Mouse (Mus musculus) heart, postnatal 25 days (tissue): ENCODE results near the gene Trim38. TPM values are rescaled to one million over a fixed set of nuclear protein-coding genes. Genes with fewer than 3 reads are reported as not detected.

Experiments used
- DNase-seq: peaks from one replicate; pipeline ENCODE4 v3.0.0; 2022; ENCODE audit warnings: low spot score
- intact Hi-C: fragments of 180-260 bp; cut with DNase I; formaldehyde crosslinking; loops from one replicate; pipeline ENCODE4 v1.15.1; 2025
- microRNA-seq: library from miRNA; unstranded; fragments of <30 nt; microRNA quantifications from one replicate; pipeline ENCODE4 v1.2.0, GENCODE M21; 2022
- total RNA-seq, 2 experiments: library from RNA; stranded (reverse); gene quantifications; 2 replicates each; pipeline ENCODE4 v1.2.3; 2021

The Trim38 gene
- total RNA-seq, 2 experiments from 2014 or later, result not detected

DNA sequence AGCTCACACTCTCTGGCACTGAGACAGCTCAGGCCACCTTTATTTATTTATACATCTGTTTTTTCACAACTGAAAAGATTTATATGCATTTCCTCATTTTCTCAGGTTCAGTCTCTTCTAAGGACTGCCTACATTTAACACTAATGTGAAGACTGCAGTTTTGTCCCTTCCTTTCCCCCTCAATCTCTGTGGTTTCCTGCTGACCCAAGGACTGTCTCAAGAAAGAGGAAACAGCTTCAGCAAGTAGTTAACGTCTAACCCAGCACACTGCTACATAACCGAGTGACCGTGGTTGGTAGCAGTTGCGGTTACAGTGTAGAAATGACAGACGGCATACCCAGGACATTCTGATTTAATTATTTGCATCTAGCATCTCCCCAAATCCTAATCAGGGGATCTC, 29.7 kb downstream of the Trim38 start:
- no peak for DNase-seq
- intact Hi-C loops, result no loop called here

DNA sequence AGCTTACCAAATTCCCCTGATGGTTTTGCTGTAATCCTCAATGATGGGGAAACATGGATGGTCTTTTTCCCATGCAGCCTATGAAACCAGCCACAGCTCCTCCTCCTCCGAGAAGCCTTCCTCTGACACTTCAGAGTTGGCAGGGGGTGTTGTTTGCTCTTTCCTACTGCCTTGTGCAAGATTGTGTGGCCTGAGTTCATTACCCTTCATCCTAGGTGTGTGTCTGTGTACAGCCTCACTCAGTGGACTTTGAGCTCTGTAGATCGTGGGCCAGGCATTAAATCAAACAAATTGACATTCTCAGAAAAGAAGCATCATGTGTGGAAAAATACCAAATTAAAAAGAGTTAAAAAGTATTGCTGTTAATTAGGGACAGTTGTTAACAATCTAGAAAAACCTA, 34.8 kb downstream of the Trim38 start:
- intact Hi-C loops, result no loop called here
- no peak for DNase-seq

DNA sequence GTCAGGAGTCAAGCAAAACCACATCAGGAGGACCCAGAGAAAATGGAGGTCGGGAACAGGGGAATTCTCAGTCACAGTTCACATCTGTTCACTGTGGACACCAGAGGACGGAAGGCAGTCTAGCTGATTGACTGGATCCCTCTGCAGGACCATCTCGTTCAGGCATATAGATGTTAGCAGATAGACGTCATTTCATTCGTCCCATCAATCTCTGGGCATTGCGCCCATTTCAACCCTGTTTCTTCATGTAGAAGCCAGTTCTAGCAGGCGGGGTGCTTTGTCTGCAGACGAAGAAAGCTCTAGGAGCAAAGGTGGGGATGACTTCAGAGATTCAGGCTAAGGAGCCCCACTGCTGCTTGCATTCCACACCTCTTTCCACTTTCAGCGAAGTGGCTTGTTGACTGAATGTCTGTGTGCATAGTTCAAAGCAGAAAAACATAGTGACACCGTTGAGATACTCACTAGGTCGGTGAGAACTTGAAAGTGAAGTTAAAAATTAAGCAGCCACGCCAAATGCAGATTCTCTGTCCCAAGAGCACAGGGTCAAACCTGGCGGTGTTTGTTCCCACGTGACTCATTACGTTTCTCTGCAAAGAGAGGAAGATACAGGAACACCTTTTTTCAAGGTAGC, 36.8 kb downstream of the Trim38 start, which contains the start of gene Slc17a2:
TSS of gene Slc17a2 (plus strand) at position 572 of the 631 bp plus-strand sequence.
- intact Hi-C loops, result no loop called here
- DNase-seq, result no peak

DNA sequence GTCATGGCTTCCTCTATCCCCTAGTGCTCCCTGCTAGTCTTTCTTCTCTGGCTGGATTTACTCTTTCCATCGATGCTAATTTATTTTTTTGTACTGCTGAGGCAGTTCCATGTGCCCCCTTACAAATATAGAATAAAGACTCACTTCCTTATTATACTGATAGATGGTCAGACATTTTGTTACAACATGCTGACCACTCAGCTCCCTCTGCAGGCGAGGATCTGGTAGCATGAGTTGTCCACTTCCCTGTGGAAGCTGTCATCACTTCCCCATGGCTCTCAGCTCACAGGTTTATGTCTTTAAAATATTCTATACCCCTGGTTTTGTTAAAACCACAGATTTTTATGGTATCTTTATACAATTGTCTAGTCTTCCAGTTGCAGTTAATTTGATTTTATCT, 46.4 kb downstream of the Trim38 start:
- intact Hi-C loops, result no loop called here
- DNase-seq, result no peak

DNA sequence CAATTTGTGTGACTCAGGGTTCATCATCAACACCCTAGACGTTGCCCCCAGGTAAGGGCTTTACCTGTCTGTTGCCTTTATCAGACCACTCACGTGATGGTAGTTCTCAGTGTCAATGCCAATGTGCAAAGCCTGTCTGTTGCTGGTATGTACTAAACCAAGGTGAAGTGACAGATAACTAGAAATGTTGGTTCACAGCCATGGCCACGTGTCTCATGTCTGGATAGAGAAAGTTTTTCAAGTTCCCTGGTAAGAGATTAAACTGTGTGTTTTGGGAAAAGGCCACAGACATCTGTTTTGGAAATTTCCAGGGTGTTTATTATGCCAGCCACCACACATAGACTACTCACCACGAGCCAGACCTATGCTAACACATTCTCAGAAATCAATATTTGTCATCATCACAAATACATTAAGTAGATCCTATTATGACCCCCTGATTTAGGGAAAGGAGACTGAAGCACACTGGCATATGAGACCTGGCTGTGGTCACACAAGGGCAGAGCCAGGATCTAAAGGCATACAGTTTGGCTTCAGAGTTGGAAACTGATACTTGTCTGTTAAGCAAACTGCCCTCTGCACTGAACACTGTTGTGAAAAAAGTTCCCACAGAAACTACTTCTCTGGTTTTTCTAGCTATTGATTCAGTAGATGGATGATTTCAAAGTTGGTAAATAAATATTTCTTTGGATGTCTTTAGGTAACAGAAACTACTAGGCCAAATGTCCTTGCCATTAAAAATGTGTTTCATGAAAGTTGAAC, 50.6 kb downstream of the Trim38 start:
- DNase-seq, result no peak
- intact Hi-C loops, result no loop called here

DNA sequence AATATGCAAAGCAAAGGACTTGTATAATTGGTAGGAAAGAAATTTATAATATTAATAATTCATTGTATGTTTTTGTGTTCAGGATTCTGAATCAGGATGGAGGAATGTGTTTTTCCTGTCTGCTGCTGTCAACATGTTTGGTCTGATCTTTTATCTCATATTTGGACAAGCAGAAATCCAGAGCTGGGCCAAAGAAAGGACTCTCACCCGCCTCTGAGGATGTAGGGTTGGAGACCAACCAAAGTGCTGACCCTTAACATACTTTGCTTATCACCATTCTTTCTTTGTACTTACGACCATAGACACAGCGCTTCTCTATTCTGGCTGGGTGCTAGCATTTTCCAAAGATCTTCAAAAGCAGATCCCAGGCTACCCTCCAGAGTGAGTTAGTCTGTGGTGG, 52.5 kb downstream of the Trim38 start:
- no peak for DNase-seq
- intact Hi-C loops, result no loop called here

DNA sequence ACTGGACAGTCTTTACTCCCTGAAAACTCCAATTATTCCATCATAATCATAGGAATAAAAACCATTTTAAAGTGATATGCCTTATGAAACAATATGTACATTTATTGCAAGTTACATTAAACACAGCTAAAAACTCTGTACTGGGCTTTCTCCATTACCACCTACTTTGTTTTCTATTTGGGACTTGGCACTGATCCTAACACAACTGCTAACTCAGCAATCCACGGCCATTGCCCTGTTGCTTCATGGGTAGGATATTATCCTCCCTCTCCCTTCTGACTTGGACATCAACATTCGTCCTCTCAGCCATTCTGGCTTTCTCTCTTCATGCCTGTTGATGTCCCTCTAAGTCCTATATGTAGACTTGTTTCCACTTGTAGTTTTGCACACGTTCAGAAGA, 56.9 kb downstream of the Trim38 start:
- DNase-seq, result no peak
- intact Hi-C loops, result no loop called here

DNA sequence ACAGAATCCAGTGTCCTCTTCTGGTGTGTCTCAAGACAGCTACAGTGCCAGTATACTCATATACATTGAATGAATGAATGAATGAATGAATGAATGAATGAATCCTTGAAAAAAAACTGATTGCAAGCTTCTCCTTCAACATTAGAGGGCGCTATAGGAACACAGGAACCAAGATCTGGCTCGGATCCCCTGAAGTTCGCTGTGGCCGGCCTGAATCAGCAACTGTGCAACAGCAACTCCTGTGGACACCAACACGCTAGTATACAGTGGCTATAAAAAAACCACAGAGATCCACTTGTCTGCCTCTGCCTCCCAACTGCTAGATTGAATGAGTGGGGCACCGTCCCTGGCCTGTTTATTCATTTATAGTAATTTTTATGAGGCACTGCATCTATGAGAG, 63.3 kb downstream of the Trim38 start:
- no peak for DNase-seq
- intact Hi-C loops, result loop anchor here (5.0 to 10.0 kb wide), 2 partner anchors 182 to 449 kb away; partner anchors contain the start of gene Carmil1

DNA sequence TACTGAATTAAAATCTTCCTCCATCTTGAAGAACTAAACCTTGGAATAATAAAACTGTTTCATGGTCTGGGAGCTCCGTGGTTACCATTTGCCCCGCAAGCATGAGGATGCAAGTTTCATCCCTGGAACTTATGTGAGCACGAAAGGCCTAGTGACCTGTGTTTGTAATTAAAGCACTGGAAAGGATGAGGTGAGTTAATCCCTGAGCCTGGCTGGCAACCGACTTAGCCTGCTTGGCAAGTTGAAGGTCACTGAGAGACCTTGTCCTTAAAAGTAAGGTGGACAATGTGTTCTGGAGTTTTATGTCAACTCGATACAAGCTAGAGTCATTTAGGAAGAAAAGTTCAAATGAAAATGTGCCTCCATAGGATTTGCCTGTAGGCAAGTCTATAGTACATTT, 65.1 kb downstream of the Trim38 start:
- intact Hi-C loops, result loop anchor here (5.0 to 10.0 kb wide), 2 partner anchors 180 to 447 kb away; partner anchors contain the start of gene Carmil1
- no peak for DNase-seq

DNA sequence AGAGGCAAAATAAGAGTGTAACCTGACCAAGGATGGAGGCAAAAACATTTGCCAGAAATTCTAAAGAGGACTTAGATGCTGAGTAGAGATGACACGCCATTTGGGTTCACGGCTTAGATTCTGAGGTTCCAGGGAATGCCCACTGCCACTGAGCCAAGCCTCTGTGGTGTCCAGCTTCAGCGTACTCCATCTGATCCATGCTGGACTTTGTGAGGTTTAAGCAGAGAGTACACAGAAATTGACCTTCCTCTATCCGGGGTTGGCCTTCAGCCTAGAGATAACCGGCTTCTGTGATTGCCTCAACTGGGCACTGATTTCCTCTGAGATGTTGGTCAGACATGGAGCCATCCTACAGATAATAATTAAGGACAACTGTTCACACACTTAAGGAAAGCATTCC, 66.9 kb downstream of the Trim38 start:
- intact Hi-C loops, result loop anchor here (10.0 kb wide), 1 partner anchor 178 kb away; no protein-coding TSS in a partner anchor
- no peak for DNase-seq

DNA sequence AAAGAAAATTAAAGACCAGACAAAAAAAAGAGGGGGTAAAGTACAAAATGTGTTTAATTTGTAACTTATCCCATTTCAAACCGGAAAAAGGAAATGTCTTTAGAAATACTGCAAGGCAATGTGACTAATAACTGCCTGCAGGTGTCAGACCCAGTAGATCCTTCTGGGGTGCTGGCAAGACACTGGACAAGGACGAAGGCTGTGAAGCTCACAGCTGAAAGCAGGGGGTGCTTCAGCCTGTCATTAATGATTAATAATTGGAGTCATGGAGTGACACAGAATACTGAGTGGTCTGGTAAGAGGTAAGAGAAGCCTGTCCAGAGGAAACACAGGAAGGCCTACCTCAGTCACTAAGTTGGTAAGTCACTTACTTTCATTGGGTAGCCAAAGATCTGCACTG, 69.6 kb downstream of the Trim38 start, which contains the start of gene Slc17a3:
TSS of gene Slc17a3 (plus strand) at position 127 of the 400 bp plus-strand sequence.
- intact Hi-C loops, result loop anchor here (10.0 kb wide), 1 partner anchor 175 kb away; no protein-coding TSS in a partner anchor
- no peak for DNase-seq

Small RNA genes lying within 50 kb of the gene (microRNA-seq; reads per million reads assigned to microRNA genes)
- gene Gm44314 (not detected), gene Gm44484 (not detected)

Other genes starting within 250 kb of the Trim38 start
- gene Hist1h4h, start 238.9 kb upstream of the Trim38 start, total RNA-seq, result 100 to 1,000 TPM; 272 to 334 TPM
- 10 to 100 TPM; 13.7 to 25.9 TPM for gene Hist1h2af, start 236.0 kb upstream of the Trim38 start, total RNA-seq
- 1 to 10 TPM; 3.4 to 4.1 TPM for gene Hist1h3g, start 234.5 kb upstream of the Trim38 start, total RNA-seq
- gene Hist1h2bh, start 226.5 kb upstream of the Trim38 start, total RNA-seq, result 1 to 10 TPM; 1.4 to 1.9 TPM
- 10 to 100 TPM in 1 of 2 experiments, 1 to 10 TPM in 1; 6.4 to 10.6 TPM for gene Hist1h3f, start 225.9 kb upstream of the Trim38 start, total RNA-seq
- 10 to 100 TPM; 33.0 to 46.9 TPM for gene Hist1h4f, start 218.3 kb upstream of the Trim38 start, total RNA-seq
- 1 to 10 TPM; 1.8 to 2.5 TPM for gene Hist1h1d, start 216.7 kb upstream of the Trim38 start, total RNA-seq
- gene Hist1h3e, start 207.5 kb upstream of the Trim38 start, total RNA-seq, result 10 to 100 TPM; 15.4 to 27.3 TPM
- gene Hist1h2ae, start 198.7 kb upstream of the Trim38 start, total RNA-seq, result 1 to 10 TPM; 3.4 to 4.1 TPM
- 10 to 100 TPM; 28.4 to 48.1 TPM for gene Hist1h2bg, start 198.5 kb upstream of the Trim38 start, total RNA-seq
- gene Hist1h2bf, start 195.7 kb upstream of the Trim38 start, total RNA-seq, result 10 to 100 TPM; 16.8 to 17.6 TPM
- 1 to 10 TPM; 2.4 to 4.8 TPM for gene Hist1h2ad, start 195.5 kb upstream of the Trim38 start, total RNA-seq
- 1 to 10 TPM; 3.4 to 3.6 TPM for gene Hist1h3d, start 194.2 kb upstream of the Trim38 start, total RNA-seq
- 10 to 100 TPM; 54.4 to 63.1 TPM for gene Hist1h4d, start 188.3 kb upstream of the Trim38 start, total RNA-seq
- gene Hist1h2be, start 148.8 kb upstream of the Trim38 start, total RNA-seq, result 10 to 100 TPM; 10.5 to 10.7 TPM
- 10 to 100 TPM; 35.6 to 42.0 TPM for gene Hist1h1e, start 147.4 kb upstream of the Trim38 start, total RNA-seq
- 1 to 10 TPM; 1.5 to 1.9 TPM for gene Hist1h2ac, start 86.0 kb upstream of the Trim38 start, total RNA-seq
- 10 to 100 TPM; 73.7 to 74.9 TPM for gene Hist1h2bc, start 85.7 kb upstream of the Trim38 start, total RNA-seq
- not detected for gene Hist1h1t, start 74.1 kb upstream of the Trim38 start, total RNA-seq
- gene Hist1h4c, start 71.5 kb upstream of the Trim38 start, total RNA-seq, result 10 to 100 TPM; 42.4 to 60.8 TPM
- gene Hfe, start 59.1 kb upstream of the Trim38 start, total RNA-seq, result 10 to 100 TPM; 48.9 to 50.3 TPM
- 100 to 1,000 TPM; 134 to 160 TPM for gene Hist1h1c, start 31.1 kb upstream of the Trim38 start, total RNA-seq
- gene Hist1h3c, start 24.3 kb upstream of the Trim38 start, total RNA-seq, result 1 to 10 TPM; 3.2 to 9.1 TPM
- gene Hist1h2bb, start 23.2 kb upstream of the Trim38 start, total RNA-seq, result 10 to 100 TPM in 1 of 2 experiments, 1 to 10 TPM in 1; 9.6 to 11.4 TPM
- 10 to 100 TPM; 12.7 to 17.0 TPM for gene Hist1h2ab, start 18.8 kb upstream of the Trim38 start, total RNA-seq
- gene Hist1h3b, start 17.6 kb upstream of the Trim38 start, total RNA-seq, result 10 to 100 TPM; 19.3 to 26.5 TPM
- 10 to 100 TPM; 13.3 to 23.6 TPM for gene Hist1h4b, start 12.9 kb upstream of the Trim38 start, total RNA-seq
- 10 to 100 TPM; 12.6 to 15.8 TPM for gene Hist1h4a, start 8.7 kb upstream of the Trim38 start, total RNA-seq
- gene Hist1h3a, start 7.5 kb upstream of the Trim38 start, total RNA-seq, result 10 to 100 TPM; 15.8 to 18.0 TPM
- 1 to 10 TPM; 5.4 to 9.2 TPM for gene Hist1h1a, start 6.2 kb upstream of the Trim38 start, total RNA-seq
- not detected for gene Slc17a2, start 37.1 kb downstream of the Trim38 start, total RNA-seq
- gene Slc17a3, start 69.5 kb downstream of the Trim38 start, total RNA-seq, result not detected
- not detected for gene Slc17a1, start 97.8 kb downstream of the Trim38 start, total RNA-seq
- not detected for gene Slc17a4, start 145.1 kb downstream of the Trim38 start, total RNA-seq
- not detected for gene Hist1h2ba, start 164.2 kb downstream of the Trim38 start, total RNA-seq
- gene Hist1h2aa, start 164.5 kb downstream of the Trim38 start, total RNA-seq, result not detected
- not detected for gene Scgn, start 221.3 kb downstream of the Trim38 start, total RNA-seq